Mouse (Mus musculus): Measurements from ENCODE around the gene Arf6.

Arf6 gene

DNA sequence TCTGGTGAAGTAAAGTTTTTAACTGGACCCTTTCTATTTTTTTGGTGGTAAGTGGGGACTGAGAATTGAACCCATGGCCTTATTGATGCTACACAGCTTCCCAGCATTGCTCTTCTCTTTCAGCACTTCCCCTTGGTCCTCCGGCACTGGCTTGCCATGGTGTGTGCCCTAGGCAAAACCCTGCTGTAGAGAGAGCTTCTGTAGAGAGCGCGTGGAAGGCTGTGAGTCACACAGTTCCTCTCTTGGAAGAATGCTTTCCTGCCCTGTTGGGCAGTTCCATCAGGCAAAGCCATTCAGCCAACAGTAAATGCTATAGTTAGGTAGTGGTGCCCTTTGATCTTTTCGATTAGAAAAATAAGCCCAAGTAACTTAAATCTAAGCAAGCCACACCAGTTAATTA lies 47.7 kb downstream of the Arf6 start:
- no peak for TF ChIP-seq GATA4 (IDR thresholded peaks at IDR 0.05; ENCODE audit: insufficient replicate concordance, low read length)

DNA sequence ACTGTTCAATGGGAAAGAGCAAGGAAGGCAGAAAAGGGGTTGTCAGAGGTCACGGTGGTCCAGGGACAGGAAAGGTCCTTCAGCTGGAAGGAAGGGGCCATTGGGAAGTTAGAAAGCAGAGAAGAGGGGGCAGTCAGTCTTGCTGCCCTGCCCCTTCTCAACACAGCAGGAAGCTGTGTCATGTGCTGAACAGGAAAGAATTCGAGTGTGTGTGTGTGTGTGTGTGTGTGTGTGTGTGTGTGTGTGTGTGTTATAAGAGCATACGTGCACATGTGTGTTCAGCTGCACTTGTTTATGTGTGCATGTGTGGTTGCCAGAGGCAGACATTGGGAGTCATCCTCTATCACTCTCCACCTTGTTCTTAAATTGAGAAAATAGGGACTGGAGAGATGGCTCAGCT lies 48.8 kb downstream of the Arf6 start:
- no peak for TF ChIP-seq GATA4 (IDR thresholded peaks at IDR 0.05; ENCODE audit: insufficient replicate concordance, low read length)

GRCm38 (mm10) chr12:69422827-69423537 lies 51.0 kb downstream of the Arf6 start:
- no peak for TF ChIP-seq GATA4 (IDR thresholded peaks at IDR 0.05; ENCODE audit: insufficient replicate concordance, low read length)

Measured in liver, adult (tissue).